Mouse (Mus musculus) frontal cortex, postnatal 14 days (tissue): Measurements from ENCODE around the gene Tfdp2.
A peak's percentile ranks its signal among the peaks of the same experiment; 100 is the strongest.

Experiments used
- DNase-seq, 2 experiments: peaks; one replicate each; pipeline ENCODE4 v3.0.0; 2022; ENCODE audit warnings: low spot score in 2 of 2

The Tfdp2 gene

GRCm38 (mm10) chr9:96228285-96228684, 32.2 kb downstream of the Tfdp2 start:
- no peak for DNase-seq

DNA sequence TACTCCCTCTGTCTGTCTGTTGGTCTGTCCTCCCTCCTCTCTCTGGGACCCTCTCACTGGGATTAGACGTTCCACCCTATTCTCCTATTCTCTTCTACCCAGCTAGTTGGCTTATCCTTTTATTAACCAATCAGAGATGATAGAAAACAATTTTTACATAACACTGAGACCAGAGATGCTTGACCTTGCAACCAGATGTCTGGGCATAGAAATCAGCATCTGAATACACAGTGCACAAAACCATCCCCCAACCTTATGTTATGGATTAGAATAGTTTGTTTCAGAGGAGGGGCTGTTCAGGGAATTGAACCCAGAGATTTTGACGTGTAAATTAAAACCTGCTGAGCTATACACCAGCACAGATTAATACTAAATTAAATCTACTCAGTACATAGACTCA, 34.2 kb downstream of the Tfdp2 start:
- DNase-seq = no peak

GRCm38 (mm10) chr9:96235477-96235876, 39.4 kb downstream of the Tfdp2 start:
- no peak for DNase-seq

DNA sequence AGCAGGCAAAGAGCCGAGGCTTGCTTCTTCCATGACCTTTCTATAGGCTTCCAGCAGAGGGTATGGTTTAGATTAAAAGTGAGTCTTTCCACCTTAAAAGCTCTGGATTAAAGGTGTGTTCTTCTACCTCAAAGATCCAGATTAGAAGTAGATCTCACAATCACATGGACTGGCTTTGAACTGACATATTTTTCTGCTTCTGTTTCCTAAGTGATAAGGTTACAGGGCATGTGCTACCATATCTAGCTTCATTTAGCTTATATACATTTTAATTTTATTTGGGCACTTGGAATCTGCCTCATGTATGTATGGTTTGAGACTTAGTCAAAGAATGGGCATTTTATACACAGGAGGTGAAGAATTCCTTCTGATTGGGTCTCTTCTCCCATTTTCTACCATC, 41.3 kb downstream of the Tfdp2 start:
- DNase-seq = no peak

DNA sequence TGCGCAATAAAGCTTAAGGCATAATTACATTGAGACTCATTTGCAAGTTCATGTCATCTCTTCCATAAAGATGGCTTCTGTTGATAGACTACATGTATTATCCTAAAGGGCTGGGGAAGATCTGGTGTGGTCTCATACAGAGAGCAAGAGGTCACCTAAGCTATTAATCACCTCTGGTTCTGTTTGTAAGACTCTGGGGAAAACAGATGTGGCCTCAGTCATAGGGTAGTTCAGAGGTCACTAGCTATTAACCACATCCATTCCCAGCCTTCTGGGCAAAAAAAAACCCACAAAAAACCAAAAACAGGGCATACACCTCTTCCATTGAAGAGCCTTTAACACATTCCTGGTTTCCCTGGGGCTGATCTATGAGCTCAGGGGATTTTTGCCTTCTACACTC, 42.2 kb downstream of the Tfdp2 start:
- DNase-seq = no peak

DNA sequence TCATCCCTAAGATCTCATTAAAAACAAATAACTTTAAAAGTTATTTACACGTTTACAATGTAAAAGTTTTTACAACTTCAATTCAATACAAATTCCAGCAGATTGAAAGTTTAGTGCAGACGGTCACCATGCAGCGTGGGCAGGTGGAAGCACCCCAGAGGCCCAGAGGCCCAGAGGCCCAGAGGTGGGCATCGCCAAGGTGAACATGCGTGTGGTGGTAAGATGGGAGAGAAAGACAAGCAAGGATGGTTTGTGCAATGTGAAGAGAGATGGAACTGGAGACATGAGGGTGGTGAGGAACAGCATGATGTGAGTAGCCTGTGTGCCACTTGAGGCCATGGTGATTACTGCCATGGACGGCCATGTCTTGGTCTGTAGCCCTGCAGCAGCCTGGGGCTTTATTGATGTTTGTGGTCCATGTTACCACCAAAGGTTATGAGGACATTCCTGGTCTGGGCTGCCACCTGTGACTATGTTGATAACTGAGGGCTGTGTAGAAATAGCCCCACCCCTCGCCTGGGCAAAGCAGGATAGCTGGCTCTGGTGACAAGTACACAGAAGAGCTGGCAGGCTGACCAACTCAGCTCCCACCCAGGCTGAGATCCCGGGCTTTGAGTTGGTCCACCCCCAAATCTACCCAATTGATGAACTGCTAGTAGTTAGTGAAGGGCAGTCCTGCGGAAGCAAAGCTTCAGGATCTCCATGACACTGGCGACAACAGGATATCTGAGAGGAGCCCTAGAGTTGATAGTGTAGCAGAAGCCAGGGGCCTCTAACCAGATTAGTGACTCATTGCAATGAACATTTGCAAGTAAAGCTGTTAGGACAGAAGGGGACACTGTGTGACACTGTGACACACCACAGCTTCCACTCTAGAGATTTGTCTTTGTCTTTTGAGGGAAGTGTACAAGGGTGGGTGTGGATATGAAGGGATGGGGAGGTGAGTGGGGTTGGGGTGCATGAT, 45.3 kb downstream of the Tfdp2 start:
- DNase-seq = no peak

DNA sequence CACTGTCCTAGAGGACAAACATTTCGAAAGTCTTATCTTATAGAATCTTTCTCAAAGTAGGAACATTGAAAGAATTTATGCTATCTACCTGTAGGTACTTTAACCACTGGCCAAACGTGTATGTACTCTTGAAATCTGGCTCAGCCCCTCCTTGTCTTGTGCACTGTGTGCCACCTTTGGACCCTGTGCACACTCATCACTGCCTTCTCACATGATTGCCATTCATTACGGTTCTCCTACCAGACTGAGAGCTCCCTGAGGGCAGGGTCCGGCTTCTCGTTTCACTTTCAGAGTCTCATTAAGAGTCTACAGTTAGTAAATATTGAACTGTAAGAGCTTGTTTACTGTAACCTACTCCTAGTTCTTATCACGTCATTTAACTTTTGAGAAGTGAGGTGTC, 47.8 kb downstream of the Tfdp2 start:
- no peak for DNase-seq

DNA sequence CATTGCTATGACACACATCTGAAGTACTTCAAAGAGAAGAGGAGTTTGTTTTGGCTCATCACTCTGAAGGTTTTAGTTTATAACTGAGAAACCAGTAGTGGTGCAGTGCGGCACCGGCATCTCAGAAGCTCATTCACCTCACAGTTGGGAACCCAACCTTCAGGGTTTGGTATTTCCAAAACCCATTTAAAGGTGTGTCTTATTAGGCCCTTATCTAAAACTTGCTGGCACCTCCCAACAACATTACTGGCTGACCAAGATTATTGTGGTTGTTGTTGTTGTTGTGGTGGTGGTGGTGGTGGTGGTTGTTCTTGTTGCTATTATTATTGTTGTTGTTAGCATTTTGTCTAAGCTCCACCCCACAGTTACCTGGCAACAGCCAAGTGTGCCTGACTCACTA, 58.7 kb downstream of the Tfdp2 start:
- no peak for DNase-seq

DNA sequence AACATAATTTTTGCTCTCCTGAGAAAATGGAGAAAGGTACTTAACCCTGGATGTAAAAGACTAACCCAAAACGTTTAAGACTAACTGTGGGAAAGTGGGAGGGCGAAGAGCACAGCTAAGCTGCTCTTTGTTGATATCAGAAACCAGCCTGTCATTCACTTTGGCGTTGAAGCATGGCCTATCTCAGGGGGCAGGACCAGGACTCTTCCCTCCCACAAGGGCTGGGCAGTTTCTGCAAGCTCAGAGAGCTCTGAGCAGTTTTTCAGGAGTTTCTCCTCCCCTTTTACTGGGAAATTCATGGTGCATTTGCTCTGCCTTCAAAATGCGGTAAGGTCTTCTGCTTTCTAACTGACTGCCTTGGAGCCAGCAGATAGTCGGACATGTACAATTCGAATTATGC, 62.4 kb downstream of the Tfdp2 start:
- DNase-seq = no peak

DNA sequence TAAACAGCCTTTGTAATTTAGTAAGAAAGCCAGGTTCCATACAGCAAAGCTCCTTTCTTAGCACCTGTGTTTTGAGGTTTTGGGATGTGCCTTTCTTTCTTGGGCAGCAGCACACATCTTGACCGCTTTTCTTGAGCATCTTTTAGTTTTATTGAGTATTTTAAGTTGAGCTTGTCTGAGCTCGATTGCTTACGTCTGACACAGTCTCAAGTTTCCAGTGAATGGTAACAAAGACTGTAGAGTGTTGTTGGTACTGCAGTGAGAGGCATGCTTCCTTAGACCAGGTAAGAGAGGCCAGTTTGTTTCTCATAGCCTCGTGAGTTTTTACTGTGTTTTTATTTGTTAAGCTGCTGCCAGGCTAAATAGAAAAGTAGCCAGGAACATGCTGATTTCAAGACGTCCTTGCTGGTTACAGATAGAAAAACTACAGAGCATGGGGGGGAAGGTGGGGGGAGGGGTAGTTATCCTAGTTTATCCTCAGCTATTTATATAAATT, 63.0 kb downstream of the Tfdp2 start:
- DNase-seq = no peak

DNA sequence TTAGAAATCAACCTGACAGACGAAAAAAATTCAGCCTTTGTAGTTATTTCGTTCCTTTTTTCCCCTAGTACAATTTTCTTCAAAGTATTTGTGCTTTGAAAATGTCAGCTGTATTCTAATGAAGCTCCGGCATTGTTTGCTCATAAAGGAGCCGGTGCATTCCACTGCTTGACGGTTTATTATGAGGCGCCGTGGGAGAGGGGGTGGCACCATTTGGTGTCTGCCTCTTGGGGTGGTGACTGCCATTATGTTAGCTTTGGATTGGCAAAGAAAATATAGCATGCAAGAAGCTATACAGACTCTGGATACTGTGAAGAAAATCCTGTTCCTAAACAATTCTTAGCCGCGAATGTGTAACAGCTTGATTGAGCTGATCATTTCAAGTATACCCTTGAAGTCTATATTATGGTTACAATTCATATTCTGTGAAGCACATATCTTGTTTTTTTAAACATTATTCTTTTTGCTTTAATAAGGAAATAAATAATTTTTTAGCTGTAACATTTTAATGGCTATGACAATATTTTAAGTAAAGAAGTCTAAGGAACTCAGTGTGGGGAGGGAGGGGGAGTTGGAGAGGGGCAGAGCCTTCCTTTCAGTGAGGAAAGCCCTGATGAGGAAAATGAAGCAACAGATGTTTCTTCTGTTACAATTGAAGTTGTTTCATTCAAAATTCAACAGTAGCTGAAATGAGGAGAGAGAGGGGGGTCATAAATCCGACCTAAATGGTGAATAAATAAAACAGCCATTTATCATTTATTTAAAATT, 63.9 kb downstream of the Tfdp2 start:
- peak in 1 of 2 experiments; percentile 22 for DNase-seq

- DNase-seq = no peak
These were observed 65.0 kb downstream of the Tfdp2 start for GRCm38 (mm10) chr9:96261101-96261500.

- no peak for DNase-seq
These were observed 65.9 kb downstream of the Tfdp2 start for GRCm38 (mm10) chr9:96261980-96262379.

GRCm38 (mm10) chr9:96266793-96267558, 70.9 kb downstream of the Tfdp2 start:
- DNase-seq = no peak

DNA sequence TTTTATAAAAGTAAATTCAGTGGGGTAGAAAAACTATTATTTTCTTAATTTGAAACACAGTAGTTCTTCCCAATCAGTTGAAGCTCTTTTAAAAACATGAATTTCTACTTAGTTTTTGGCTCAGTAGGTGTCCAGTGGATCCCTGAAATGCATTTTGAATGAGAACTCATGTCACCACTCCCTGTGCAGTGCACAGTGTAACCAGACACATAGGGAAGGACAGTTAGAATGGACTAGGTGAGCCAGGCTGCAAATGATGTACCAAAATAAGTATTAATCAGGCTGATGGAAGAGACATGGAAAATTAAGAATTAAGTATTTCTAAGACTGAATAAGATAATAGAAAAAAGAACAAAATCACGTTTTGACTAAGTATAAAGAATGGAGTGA, 71.5 kb downstream of the Tfdp2 start:
- no peak for DNase-seq

DNA sequence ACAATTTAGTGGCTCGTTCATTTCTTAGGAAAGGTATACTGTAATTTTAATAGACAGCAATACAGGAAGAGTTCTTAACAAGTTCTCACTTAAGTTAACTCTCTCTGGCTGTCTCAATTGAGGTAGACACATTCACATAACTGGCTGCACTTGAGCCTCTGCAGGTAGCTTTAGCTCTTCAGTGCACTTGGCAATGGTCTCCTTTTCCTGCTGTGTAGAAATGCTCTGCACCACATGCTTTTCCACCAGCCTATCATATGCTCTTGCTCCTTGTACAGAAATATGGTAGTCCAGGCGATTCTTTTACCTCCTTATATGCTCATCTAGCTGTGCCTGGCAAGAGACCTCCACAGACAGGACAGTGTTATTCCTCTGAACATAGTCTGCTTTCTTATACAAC, 73.7 kb downstream of the Tfdp2 start:
- no peak for DNase-seq

DNA sequence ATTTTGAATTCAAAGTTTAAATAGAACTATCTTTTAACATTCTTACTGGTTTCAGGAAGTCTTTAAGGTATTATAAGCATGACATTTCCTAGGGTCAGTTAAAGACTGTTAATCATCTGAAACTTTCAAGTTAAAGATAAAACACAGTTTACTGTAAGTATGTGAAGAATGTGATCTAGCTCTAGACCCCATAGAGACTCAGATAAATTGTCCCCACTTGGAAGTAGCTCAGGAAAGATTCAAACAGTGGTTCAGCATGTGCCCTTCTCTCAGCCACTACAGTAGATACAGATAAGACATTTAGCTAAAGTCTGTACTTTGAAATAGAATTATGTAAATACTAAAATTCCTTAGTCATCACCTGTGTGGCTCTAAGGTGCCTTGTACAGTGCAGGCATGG, 79.5 kb downstream of the Tfdp2 start:
- DNase-seq = no peak

DNA sequence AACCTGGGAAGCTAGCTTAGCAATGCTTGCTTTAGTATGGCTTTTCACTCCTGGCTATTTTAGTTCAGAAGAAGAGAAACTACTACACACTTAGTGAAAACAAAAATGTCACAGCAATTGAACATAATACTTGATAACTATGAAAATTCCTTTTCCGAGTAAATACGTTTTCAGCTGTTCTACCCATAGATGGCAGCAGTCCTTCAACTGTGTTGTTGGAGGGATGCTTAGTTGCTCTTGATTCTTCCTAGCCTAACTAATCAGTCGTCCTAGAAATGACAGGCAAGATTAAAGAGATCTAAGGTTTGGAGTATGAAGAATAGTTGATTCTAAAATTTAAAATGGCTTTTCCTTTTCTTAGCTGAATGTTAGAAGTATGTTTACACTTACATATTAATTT, 85.4 kb downstream of the Tfdp2 start:
- no peak for DNase-seq

DNA sequence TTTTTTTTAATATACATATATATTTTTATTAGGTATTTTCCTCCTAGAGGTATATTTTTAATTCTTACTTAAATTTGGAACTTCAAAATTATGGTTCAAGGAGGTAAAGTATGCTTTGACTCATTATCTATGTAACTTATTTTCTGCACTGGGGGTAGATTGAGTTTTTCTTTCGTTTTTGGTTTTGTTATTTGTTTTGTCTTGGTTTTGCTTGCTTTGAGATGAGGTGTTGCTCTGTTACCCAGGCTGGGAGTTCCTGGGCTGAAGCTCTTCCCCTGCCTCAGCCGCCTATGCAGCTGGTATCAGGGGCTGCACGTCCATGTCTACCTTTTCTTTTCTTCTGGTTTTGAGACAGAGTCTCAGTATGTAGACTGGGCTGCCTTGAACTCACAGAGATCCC, 86.0 kb downstream of the Tfdp2 start:
- DNase-seq = no peak

GRCm38 (mm10) chr9:96284916-96285315, 88.8 kb downstream of the Tfdp2 start:
- DNase-seq = no peak

DNA sequence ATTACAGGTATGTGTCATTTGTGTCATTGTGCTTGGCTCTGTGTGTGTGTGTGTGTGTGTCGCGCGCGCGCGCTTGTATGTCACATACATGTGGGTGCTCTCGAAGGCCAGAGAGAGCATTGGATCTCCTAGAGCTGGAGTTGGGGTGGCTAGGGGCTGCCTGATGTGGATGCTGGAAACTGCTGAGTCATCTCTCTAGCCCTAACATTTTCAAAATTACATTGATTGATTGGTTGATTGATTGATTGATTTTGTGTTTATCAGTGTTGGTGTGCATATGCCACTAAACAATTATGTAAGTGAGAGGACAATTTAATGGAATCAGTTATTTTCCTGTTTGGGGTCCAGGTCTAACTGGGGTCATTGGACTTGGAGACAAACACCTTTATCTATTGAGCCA, 96.1 kb downstream of the Tfdp2 start:
- DNase-seq = no peak
